Mouse (Mus musculus) ES-E14 (cell line): ENCODE results near the gene Lcat. TPM values are rescaled to one million over a fixed set of nuclear protein-coding genes. Genes with fewer than 3 reads are reported as not detected.

Experiments used
- DNase-seq: peaks from one replicate; pipeline ENCODE4 v3.0.0-alpha.2; 2013; ENCODE audit warnings: low read depth, low spot score
- H3K27ac ChIP-seq: 2 replicates; pipeline ENCODE4 v1.5.1; 2012; ENCODE audit warnings: low read depth, mild to moderate bottlenecking, low read length, moderate library complexity, mixed read lengths; ENCODE audit not compliant: poor library complexity, insufficient read depth, severe bottlenecking
- H3K36me3 ChIP-seq: 2 replicates; pipeline ENCODE4 v1.6.1; 2012; ENCODE audit warnings: mild to moderate bottlenecking, low read length, moderate library complexity, mixed read lengths; ENCODE audit not compliant: control insufficient read depth, poor library complexity, insufficient read depth, severe bottlenecking
- H3K4me1 ChIP-seq, 2 experiments: fragments of 150-350 bp in 1 of 2; sonication (generic) in 1 of 2; 2 replicates each; pipeline ENCODE4 v1.6.1; 2012; ENCODE audit warnings: low read length in 2 of 2, mild to moderate bottlenecking in 1 of 2, mixed read lengths in 1 of 2; ENCODE audit not compliant: control insufficient read depth in 2 of 2, insufficient read depth in 2 of 2, poor library complexity in 1 of 2
- H3K4me3 ChIP-seq, 2 experiments: fragments of 150-350 bp in 1 of 2; sonication (generic) in 1 of 2; 2 replicates each; pipeline ENCODE4 v1.5.1; 2012; ENCODE audit warnings: low read length in 2 of 2, low read depth in 1 of 2, mild to moderate bottlenecking in 1 of 2, mixed read lengths in 1 of 2; ENCODE audit not compliant: insufficient read depth in 1 of 2, poor library complexity in 1 of 2, severe bottlenecking in 1 of 2
- H3K9ac ChIP-seq: 2 replicates; pipeline ENCODE4 v1.6.1; 2012; ENCODE audit warnings: low read depth, mild to moderate bottlenecking, low read length, mixed read lengths; ENCODE audit not compliant: poor library complexity, insufficient read depth, severe bottlenecking
- H3K9me3 ChIP-seq: fragments of 150-350 bp; sonication (generic); 2 replicates; pipeline ENCODE4 v1.6.1; 2012; ENCODE audit warnings: low read depth, mild to moderate bottlenecking, low read length; ENCODE audit not compliant: control insufficient read depth, insufficient read depth
- CHD2 ChIP-seq: IDR thresholded peaks from 2 replicates; pipeline ENCODE4 v1.6.1; 2014; ENCODE audit warnings: mild to moderate bottlenecking, low read depth, low read length, inconsistent platforms
- HCFC1 ChIP-seq: IDR thresholded peaks from 2 replicates; pipeline ENCODE4 v1.6.1; 2012; ENCODE audit warnings: low read length, inconsistent platforms, borderline replicate concordance; ENCODE audit not compliant: insufficient read depth
- MAFK ChIP-seq: IDR thresholded peaks from 2 replicates; pipeline ENCODE4 v1.6.1; 2014; ENCODE audit warnings: mild to moderate bottlenecking, low read depth, low read length, inconsistent platforms; ENCODE audit not compliant: insufficient read depth
- ZC3H11A ChIP-seq: IDR thresholded peaks from 2 replicates; pipeline ENCODE4 v1.6.1; 2012; ENCODE audit warnings: low read depth, mild to moderate bottlenecking, inconsistent platforms, low read length, borderline replicate concordance
- ZNF384 ChIP-seq: IDR thresholded peaks from 2 replicates; pipeline ENCODE4 v1.6.1; 2012; ENCODE audit warnings: low read depth, low read length, inconsistent platforms
- in situ Hi-C, 2 experiments: fragments of 600-800 bp; cut with MboI; formaldehyde crosslinking; loops; one replicate each; pipeline ENCODE4 v1.15.1; 2025; ENCODE audit warnings: low sequenced_read_pairs in 2 of 2, inconsistent platforms in 1 of 2; ENCODE audit not compliant: unreplicated experiment in 2 of 2
- total RNA-seq: library from RNA; depleted of rRNA; stranded (reverse); fragments of 300-350 nt; gene quantifications from 2 replicates; pipeline ENCODE4 v1.2.3, GENCODE M21; 2012

Gene Lcat
- total RNA-seq, 1 experiment: 2.4 TPM

- no peak for DNase-seq
- H3K9me3 ChIP-seq: no peaks in the 10 kb centered on the region
Measured at GRCm38 (mm10) chr8:105938306-105938669, 4.9 kb downstream of the Lcat start, which contains the start of gene Psmb10. Gene Psmb10, minus strand, starts transcription at chr8:105938444.

GRCm38 (mm10) chr8:105937496-105938305 is 5.5 kb downstream of the Lcat start:
- no peak for DNase-seq
- H3K27ac ChIP-seq: no peak overlapping the region
- H3K36me3 ChIP-seq: peaks cover 3% of the 10 kb centered on the region; the same call in 1 of the 2 replicates
- peaks cover 0 to 6% of the 10 kb centered on the region in 2 experiments; a peak in 2 of 4 replicates for H3K4me1 ChIP-seq
- peak overlapping the region; percentile 69 for H3K9ac ChIP-seq
- TF ChIP-seq MAFK (no peak), ZNF384 (no peak), HCFC1 (no peak), ZC3H11A (no peak), CHD2 (no peak)
- H3K9me3 ChIP-seq: no peaks in the 10 kb centered on the region
- in situ Hi-C loops: no loop called here
- peak overlapping the region; percentile 81 to 96 for H3K4me3 ChIP-seq

More at GRCm38 (mm10) chr8:105938306-105938669, 4.9 kb downstream of the Lcat start, which contains the start of gene Psmb10:
- Histone ChIP-seq H3K36me3 (peaks cover 7% of the 10 kb centered on the region; the same call in 1 of the 2 replicates), H3K4me3 (peak within 1 kb of the TSS; percentile 81 to 96), H3K4me1 (peaks cover 0 to 6% of the 10 kb centered on the region in 2 experiments; a peak in 2 of 4 replicates), H3K9ac (peak within 1 kb of the TSS; percentile 69), H3K27ac (no peak within 1 kb of the TSS)
- in situ Hi-C loops: no loop called here
- no peak for TF ChIP-seq MAFK
- no peak for TF ChIP-seq ZC3H11A
- no peak for TF ChIP-seq CHD2
- TF ChIP-seq HCFC1: no peak
- TF ChIP-seq ZNF384: no peak

DNA sequence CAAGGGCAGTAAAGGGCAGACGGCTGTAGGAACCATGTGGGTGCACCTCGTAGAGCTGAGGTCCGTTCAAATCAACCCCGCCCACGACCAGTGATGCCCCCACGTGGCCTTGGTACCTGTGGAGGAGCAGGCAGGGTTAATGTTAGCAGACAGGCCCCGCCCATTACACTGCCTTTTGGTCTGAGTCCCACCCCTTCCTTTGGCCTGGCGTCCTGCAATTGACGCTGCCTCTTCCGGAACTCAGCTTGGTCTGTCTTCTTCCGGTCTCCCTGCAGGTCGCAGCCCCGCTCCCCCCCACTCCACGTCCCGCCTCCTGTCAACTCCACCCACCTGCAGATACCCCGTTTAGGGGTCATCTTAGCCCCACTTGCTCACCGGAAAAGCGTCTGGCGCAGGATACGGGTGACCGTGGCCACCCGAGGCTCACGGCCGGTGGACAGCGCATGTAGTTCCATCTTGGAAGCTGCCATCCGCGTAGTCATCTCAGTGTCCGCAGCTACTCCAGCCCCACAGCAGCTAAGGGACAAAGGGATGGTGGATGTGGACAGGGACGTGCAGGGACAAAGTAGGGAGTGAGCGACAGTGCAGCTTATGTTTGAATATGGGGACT is 6.2 kb downstream of the Lcat start:
- Histone ChIP-seq H3K9me3 (no peaks in the 10 kb centered on the region), H3K9ac (peak overlapping the region; percentile 69), H3K27ac (no peak overlapping the region), H3K4me3 (peak overlapping the region; percentile 81 to 96), H3K36me3 (peaks cover 2% of the 10 kb centered on the region; the same call in 1 of the 2 replicates), H3K4me1 (peaks cover 0 to 6% of the 10 kb centered on the region in 2 experiments; a peak in 2 of 4 replicates)
- in situ Hi-C loops: no loop called here
- no peak for TF ChIP-seq ZNF384
- TF ChIP-seq ZC3H11A: no peak
- TF ChIP-seq CHD2: no peak
- no peak for TF ChIP-seq HCFC1
- TF ChIP-seq MAFK: no peak
- peak; percentile 82 for DNase-seq

- in situ Hi-C loops: no loop called here
- H3K4me1 ChIP-seq: peaks cover 0 to 6% of the 10 kb centered on the region in 2 experiments; a peak in 2 of 4 replicates
- TF ChIP-seq MAFK (no peak), ZNF384 (no peak), ZC3H11A (no peak), CHD2 (no peak), HCFC1 (no peak)
- H3K4me3 ChIP-seq: peak overlapping the region; percentile 81 to 96
- DNase-seq: no peak
- H3K9ac ChIP-seq: peak overlapping the region; percentile 69; the same call in 1 of the 2 replicates
- H3K36me3 ChIP-seq: no peaks in the 10 kb centered on the region; the same call in 1 of the 2 replicates
- no peaks in the 10 kb centered on the region for H3K9me3 ChIP-seq
- H3K27ac ChIP-seq: no peak overlapping the region
Measured at GRCm38 (mm10) chr8:105935863-105936603, 7.1 kb downstream of the Lcat start.
